Mouse (Mus musculus) stomach, postnatal 0 days (tissue): ENCODE data around the gene Smg9.

Experiments
- CTCF ChIP-seq: IDR thresholded peaks from 2 replicates; pipeline ENCODE4 v1.5.1; 2016; ENCODE audit warnings: antibody characterized with exemption, low read depth, mild to moderate bottlenecking, moderate library complexity
- EP300 ChIP-seq: optimal IDR thresholded peaks from 2 replicates; pipeline ENCODE3; 2016; ENCODE audit warnings: antibody characterized with exemption

GRCm38 (mm10) chr7:24457726-24458370 lies 58.4 kb downstream of the Smg9 start:
- no peak for TF ChIP-seq CTCF
- TF ChIP-seq EP300 = no peak
